25 mouse cellular contexts compared by ENCODE assay signal in the genomic region with DNA sequence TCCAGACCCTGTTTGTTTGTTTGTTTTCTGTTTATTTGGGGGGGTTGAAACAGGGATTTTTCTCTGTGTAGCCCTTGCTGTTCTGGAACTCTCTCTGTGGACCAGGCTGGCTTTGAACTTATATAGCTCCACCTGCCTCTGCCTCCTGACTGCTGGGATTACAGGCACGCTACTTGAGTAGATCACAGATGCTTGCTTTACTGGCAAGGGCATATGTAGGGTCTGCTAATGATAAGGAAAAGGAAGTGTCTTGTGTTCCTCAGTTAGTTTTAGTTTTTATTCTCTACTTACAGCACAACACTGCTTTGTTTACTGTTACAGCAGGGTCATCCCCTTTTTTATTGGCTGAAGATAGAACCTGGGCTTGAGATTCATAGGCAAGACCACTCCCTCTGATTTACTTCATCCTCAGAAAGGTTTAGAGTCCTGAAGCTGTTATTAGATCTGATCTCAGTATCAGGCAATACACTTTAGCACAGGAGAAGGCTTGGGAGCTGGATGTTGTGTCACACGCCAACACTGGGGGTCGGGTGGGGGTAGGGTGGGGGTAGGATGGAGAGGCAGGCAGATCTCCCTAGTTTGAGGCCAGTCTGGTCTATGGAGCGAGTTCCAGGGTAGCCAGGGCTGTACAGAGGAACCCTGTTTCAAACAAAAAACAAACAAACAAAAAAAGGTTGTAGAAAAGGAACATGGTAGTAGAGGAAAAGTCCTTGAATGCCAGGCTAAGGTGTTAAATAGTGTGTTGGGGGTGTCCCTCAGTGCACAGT. TPM values are rescaled to one million over a fixed set of nuclear protein-coding genes. Genes with fewer than 3 reads are reported as not detected.
DNase-seq lines count a peak whose midpoint lies in the region; ATAC-seq and TF ChIP-seq lines count a peak whose summit lies in the region.
"Had no signal": no experiment of that assay in that cellular context is flagged by ENCODE, and none has a peak within 500 bp of the region (broad histone marks: within the 10 kb centered on the region; RNA-seq: fewer than 3 reads in every experiment).

No protein-coding gene starts in this region.

- no peak for TF ChIP-seq EP300 in MEL (IDR thresholded peaks at IDR 0.05; ENCODE audit: low read depth in 1 of 2, low read length in 2 of 2)

- no peak for TF ChIP-seq RAD21 in MEL (IDR thresholded peaks at IDR 0.05; ENCODE audit: low read depth, low read length)

- H3K9me3 ChIP-seq in heart, embryonic 13.5 days: no peaks in the 10 kb centered on the region
- no peaks in the 10 kb centered on the region for H3K9me3 ChIP-seq in midbrain, embryonic 16.5 days (replicated peaks; ENCODE audit: control insufficient read depth, low read length, poor library complexity, severe bottlenecking)
- no peaks in the 10 kb centered on the region for H3K9me3 ChIP-seq in midbrain, embryonic 15.5 days
- no peaks in the 10 kb centered on the region for H3K9me3 ChIP-seq in MEL (replicated peaks; ENCODE audit: insufficient read depth, low read length)
- H3K9me3 ChIP-seq: embryonic facial prominence, embryonic 10.5 days; embryonic facial prominence, embryonic 12.5 days; forebrain, embryonic 12.5 days had no signal

- peak overlapping the region; percentile 19; the same call in 1 of the 2 replicates for H3K9ac ChIP-seq in heart, embryonic 13.5 days
- H3K9ac ChIP-seq in midbrain, embryonic 16.5 days (ENCODE audit: low read depth, low read length): no peak overlapping the region
- H3K9ac ChIP-seq in midbrain, embryonic 15.5 days: no peak overlapping the region
- no peak overlapping the region for H3K9ac ChIP-seq in MEL (ENCODE audit: control insufficient read depth, low read depth, low read length, poor library complexity, severe bottlenecking)
- H3K9ac ChIP-seq: embryonic facial prominence, embryonic 12.5 days; forebrain, embryonic 12.5 days had no signal

- H3K79me2 ChIP-seq in MEL (ENCODE audit: control insufficient read depth, insufficient read depth, low read length, poor library complexity): peaks cover 86% of the 10 kb centered on the region

- TF ChIP-seq POLR2A in MEL (IDR thresholded peaks at IDR 0.05; ENCODE audit: control insufficient read depth in 1 of 2, insufficient read depth in 1 of 2, low read depth in 1 of 2, low read length in 2 of 2, poor library complexity in 1 of 2): no peak

- H3K27me3 ChIP-seq in heart, embryonic 13.5 days (replicated peaks): no peaks in the 10 kb centered on the region
- no peaks in the 10 kb centered on the region for H3K27me3 ChIP-seq in midbrain, embryonic 16.5 days (ENCODE audit: control insufficient read depth, insufficient read depth, low read depth, low read length)
- no peaks in the 10 kb centered on the region for H3K27me3 ChIP-seq in midbrain, embryonic 15.5 days (replicated peaks)
- no peaks in the 10 kb centered on the region for H3K27me3 ChIP-seq in MEL (ENCODE audit: control insufficient read depth in 1 of 2, insufficient read depth in 2 of 2, low read length in 2 of 2)
- H3K27me3 ChIP-seq: CH12.LX; embryonic facial prominence, embryonic 12.5 days; forebrain, embryonic 12.5 days; Patski had no signal

- intact Hi-C loops in heart, postnatal 36 days (cut with DNase I): no loop called here

- no peak for ATAC-seq in heart, embryonic 13.5 days (ENCODE audit: extremely low read depth, insufficient number of reproducible peaks, low FRiP score, low TSS enrichment)
- peak; percentile 60; the same call in 1 of the 2 replicates for ATAC-seq in midbrain, embryonic 16.5 days
- ATAC-seq in midbrain, embryonic 15.5 days (replicated peaks): no peak
- ATAC-seq: activated CD4-positive, CD25-positive, alpha-beta regulatory T cell, adult 4 months; CD4-positive, CD25-positive, alpha-beta regulatory T cell, adult 4 months; forebrain, embryonic 14.5 days; forebrain, embryonic 16.5 days; Patski had no signal

- H3K4me3 ChIP-seq in heart, embryonic 13.5 days: no peak overlapping the region
- no peak overlapping the region for H3K4me3 ChIP-seq in midbrain, embryonic 16.5 days (ENCODE audit: low read depth, low read length)
- no peak overlapping the region for H3K4me3 ChIP-seq in midbrain, embryonic 15.5 days
- no peak overlapping the region for H3K4me3 ChIP-seq in MEL (ENCODE audit: control insufficient read depth in 1 of 2, insufficient read depth in 1 of 2, low read depth in 2 of 2, low read length in 2 of 2)
- H3K4me3 ChIP-seq: embryonic facial prominence, embryonic 10.5 days; embryonic facial prominence, embryonic 12.5 days; forebrain, embryonic 12.5 days had no signal

- no peak overlapping the region for H3K4me2 ChIP-seq in heart, embryonic 13.5 days
- H3K4me2 ChIP-seq in midbrain, embryonic 16.5 days (ENCODE audit: low read length): no peak overlapping the region
- H3K4me2 ChIP-seq in midbrain, embryonic 15.5 days: no peak overlapping the region
- H3K4me2 ChIP-seq: embryonic facial prominence, embryonic 12.5 days; forebrain, embryonic 12.5 days had no signal

- peaks cover 56% of the 10 kb centered on the region for H3K4me1 ChIP-seq in heart, embryonic 13.5 days
- peaks cover 45% of the 10 kb centered on the region for H3K4me1 ChIP-seq in midbrain, embryonic 16.5 days (ENCODE audit: control insufficient read depth, insufficient read depth, low read length)
- H3K4me1 ChIP-seq in midbrain, embryonic 15.5 days: peaks cover 48% of the 10 kb centered on the region
- H3K4me1 ChIP-seq in MEL (ENCODE audit: control insufficient read depth in 1 of 2, insufficient read depth in 2 of 2, low read length in 2 of 2): peaks cover 13 to 17% of the 10 kb centered on the region in 2 experiments

- H3K36me3 ChIP-seq in heart, embryonic 13.5 days: peaks cover 75% of the 10 kb centered on the region
- H3K36me3 ChIP-seq in midbrain, embryonic 16.5 days (ENCODE audit: control insufficient read depth, insufficient read depth, low read length): peaks cover 15% of the 10 kb centered on the region
- peaks cover 11% of the 10 kb centered on the region; the same call in 1 of the 2 replicates for H3K36me3 ChIP-seq in midbrain, embryonic 15.5 days (replicated peaks)
- H3K36me3 ChIP-seq in MEL (ENCODE audit: control insufficient read depth in 1 of 2, insufficient read depth in 2 of 2, low read length in 2 of 2): peaks cover 46 to 56% of the 10 kb centered on the region in 2 experiments

- TF ChIP-seq CTCF in MEL (IDR thresholded peaks at IDR 0.05 in 2 of 3, conservative IDR thresholded peaks at IDR 0.05 in 1 of 3; ENCODE audit: control insufficient read depth in 1 of 3, insufficient read depth in 1 of 3, low read depth in 2 of 3, low read length in 3 of 3, poor library complexity in 1 of 3, severe bottlenecking in 1 of 3): no peak

- peak; percentile 79 for DNase-seq in heart, adult 11 months
- no peak for DNase-seq in heart, adult 9 months (ENCODE audit: low spot score in 2 of 2)
- DNase-seq in heart, postnatal 36 days: no peak
- peak; percentile 53 for DNase-seq in MEL (ENCODE audit: low read depth, low spot score)
- DNase-seq in thymus, postnatal 4 days: no peak
- DNase-seq: adrenal gland, adult 8-10 months; adrenal gland, postnatal 14 days; adrenal gland, postnatal 36 days; cerebellum, adult 11-12 months; cerebellum, adult 2 months; cerebellum, adult 9-10 months; cerebellum, postnatal 10 days; cerebellum, postnatal 25 days had no signal

- H3K27ac ChIP-seq in heart, embryonic 13.5 days (replicated peaks): no peak overlapping the region
- no peak overlapping the region for H3K27ac ChIP-seq in midbrain, embryonic 16.5 days (ENCODE audit: low read length)
- H3K27ac ChIP-seq in midbrain, embryonic 15.5 days: no peak overlapping the region
- no peak overlapping the region for H3K27ac ChIP-seq in MEL (ENCODE audit: control insufficient read depth, low read depth, low read length)
- H3K27ac ChIP-seq: embryonic facial prominence, embryonic 10.5 days; embryonic facial prominence, embryonic 12.5 days; forebrain, embryonic 12.5 days had no signal

- 75% methylated on average over 4 of the region's 4 CpGs for WGBS in heart, embryonic 13.5 days
- WGBS in midbrain, embryonic 16.5 days: 94% methylated on average over 4 of the region's 4 CpGs
- 89% methylated on average over 4 of the region's 4 CpGs for WGBS in midbrain, embryonic 15.5 days

TF ChIP-seq in MEL, 35 proteins besides CTCF, POLR2A, EP300 and RAD21:
- TF ChIP-seq BHLHE40 (IDR thresholded peaks at IDR 0.05; ENCODE audit: borderline replicate concordance, low read depth, low read length): no peak
- peak; percentile 57 for TF ChIP-seq TAL1 (IDR thresholded peaks at IDR 0.05; ENCODE audit: low read length)

RNA-seq across cellular contexts. Expression of a gene that starts 8.1 kb away (rescaled TPM):
- 53.2 and 53.3 TPM in 2 replicates for polyA plus RNA-seq in heart, embryonic 13.5 days (2015; fragmentation: Nextera tagmentation; extraction: Ambion mirVana)
- total RNA-seq in heart, postnatal 36 days (2021): 10 to 100 TPM; 55.5 to 62.1 TPM
- 99.4 and 108 TPM in 2 replicates for polyA plus RNA-seq in midbrain, embryonic 16.5 days (2015; fragmentation: Nextera tagmentation; extraction: Ambion mirVana)
- 109 and 111 TPM in 2 replicates for polyA plus RNA-seq in midbrain, embryonic 15.5 days (2015; fragmentation: Nextera tagmentation; extraction: Ambion mirVana)
- total RNA-seq in MEL (2012; rRNA removed): 31.9 and 35.8 TPM in 2 replicates
- polyA plus RNA-seq in MEL (2012; ENCODE audit: insufficient read depth in 1 of 2, insufficient read length in 2 of 2, low read depth in 1 of 2, low replicate concordance in 2 of 2, missing spikeins in 1 of 2): 10 to 100 TPM; 36.1 to 46.2 TPM

Comparison
In these comparisons a context has a peak if more than half of its experiments do, and no peak if none do; other contexts are left out.
1. DNase-seq: peak in heart, adult 11 months (single experiment) and MEL (single experiment); none in heart, adult 9 months (0 of 2), heart, postnatal 36 days (0 of 2) and thymus, postnatal 4 days (single experiment).